Mouse (Mus musculus): ENCODE results near the gene Vrtn. TPM values are rescaled to one million over a fixed set of nuclear protein-coding genes. Genes with fewer than 3 reads are reported as not detected.

Vrtn gene
- polyA plus RNA-seq, 1 experiment from 2014 or later: not detected

DNA sequence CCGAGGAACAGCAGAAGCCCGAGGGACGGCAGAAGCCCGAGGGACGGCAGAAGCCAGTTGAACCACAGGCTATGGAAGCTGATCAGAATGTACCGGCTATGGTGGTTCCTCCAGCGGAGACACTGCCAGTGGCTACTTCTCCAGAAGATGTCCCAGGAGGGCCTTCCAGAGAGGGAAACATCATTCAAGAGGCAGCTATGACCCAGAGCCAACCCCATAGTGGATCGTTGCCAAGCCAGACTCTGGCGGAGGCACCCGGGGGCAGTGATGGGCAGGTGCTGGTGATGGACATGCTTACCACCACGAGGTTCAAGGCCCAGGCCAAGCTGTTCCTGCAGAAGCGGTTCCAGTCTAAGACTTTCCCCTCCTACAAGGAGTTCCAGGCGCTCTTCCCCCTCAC is 9.4 kb downstream of the Vrtn start:
- no peak for ATAC-seq (ENCODE audit: insufficient number of reproducible peaks, insufficient read depth, low FRiP score, low read depth)
- WGBS: 81% methylated on average over 13 of the region's 13 CpGs
- H3K9me3 ChIP-seq (ENCODE audit: control insufficient read depth, low read length): no peaks in the 10 kb centered on the region
- H3K27ac ChIP-seq (replicated peaks in 1 of 2; ENCODE audit: control insufficient read depth in 1 of 2, insufficient read depth in 1 of 2, low read depth in 2 of 2, low read length in 2 of 2): no peak overlapping the region
- H3K4me1 ChIP-seq (ENCODE audit: control insufficient read depth in 2 of 2, insufficient read depth in 2 of 2, low read length in 2 of 2): no peaks in the 10 kb centered on the region
- H3K9ac ChIP-seq (ENCODE audit: low read length): no peak overlapping the region
- H3K27me3 ChIP-seq (ENCODE audit: control insufficient read depth, insufficient read depth, low read length): peaks cover 6% of the 10 kb centered on the region; the same call in 1 of the 2 replicates
- H3K4me2 ChIP-seq (ENCODE audit: low read length): no peak overlapping the region
- H3K4me3 ChIP-seq (ENCODE audit: control insufficient read depth in 1 of 2, insufficient read depth in 1 of 2, low read depth in 1 of 2, low read length in 2 of 2): no peak overlapping the region
- H3K36me3 ChIP-seq (ENCODE audit: control insufficient read depth, insufficient read depth, low read length): no peaks in the 10 kb centered on the region

DNA sequence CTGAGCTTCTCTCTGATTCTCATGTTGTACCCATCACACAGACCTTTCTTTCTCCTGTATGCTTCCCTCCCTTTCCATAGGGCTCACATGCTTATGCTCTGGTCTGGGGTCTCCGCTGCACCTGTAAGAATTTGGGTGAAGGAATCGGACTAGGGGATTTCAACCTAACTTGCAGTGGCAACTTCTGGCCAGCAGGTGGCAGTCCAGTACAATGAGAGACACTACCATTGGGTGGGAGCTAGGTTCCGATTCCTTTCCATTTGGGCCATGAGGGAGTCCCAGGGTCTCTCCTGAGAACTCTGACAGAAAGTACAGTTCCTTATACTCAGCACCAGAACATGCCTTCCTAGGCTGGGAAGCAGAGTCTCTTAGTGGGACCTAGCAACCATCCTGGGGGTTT is 13.1 kb downstream of the Vrtn start:
- peaks cover 6% of the 10 kb centered on the region; the same call in 1 of the 2 replicates for H3K27me3 ChIP-seq (ENCODE audit: control insufficient read depth, insufficient read depth, low read length)
- H3K4me3 ChIP-seq (ENCODE audit: control insufficient read depth in 1 of 2, insufficient read depth in 1 of 2, low read depth in 1 of 2, low read length in 2 of 2): no peak overlapping the region
- no peaks in the 10 kb centered on the region for H3K36me3 ChIP-seq (ENCODE audit: control insufficient read depth, insufficient read depth, low read length)
- no peaks in the 10 kb centered on the region for H3K4me1 ChIP-seq (ENCODE audit: control insufficient read depth in 2 of 2, insufficient read depth in 2 of 2, low read length in 2 of 2)
- no peak overlapping the region for H3K27ac ChIP-seq (replicated peaks in 1 of 2; ENCODE audit: control insufficient read depth in 1 of 2, insufficient read depth in 1 of 2, low read depth in 2 of 2, low read length in 2 of 2)
- WGBS: 17% methylated on average over 3 of the region's 3 CpGs
- no peak overlapping the region for H3K4me2 ChIP-seq (ENCODE audit: low read length)
- no peaks in the 10 kb centered on the region for H3K9me3 ChIP-seq (ENCODE audit: control insufficient read depth, low read length)
- no peak overlapping the region for H3K9ac ChIP-seq (ENCODE audit: low read length)
- ATAC-seq (ENCODE audit: insufficient number of reproducible peaks, insufficient read depth, low FRiP score, low read depth): no peak

DNA sequence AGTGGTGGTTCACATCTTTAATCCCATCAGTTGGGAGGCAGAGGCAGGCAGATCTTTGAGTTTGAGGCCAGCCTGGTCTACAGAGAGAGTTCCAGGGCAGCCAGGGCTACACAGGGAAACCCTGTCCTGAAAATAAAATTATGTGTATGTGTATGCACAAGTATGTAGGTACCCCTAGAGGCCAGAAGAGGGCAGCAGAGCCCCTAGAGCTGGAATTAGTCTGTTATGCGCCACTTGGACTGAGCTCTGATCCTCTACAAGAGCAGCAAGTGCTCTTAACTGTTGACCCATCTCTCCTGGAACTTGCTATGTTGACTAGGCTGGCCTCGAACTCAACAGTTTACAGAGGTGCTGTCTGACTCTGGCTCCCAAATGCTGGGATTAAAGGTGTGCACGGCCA is 29.7 kb downstream of the Vrtn start:
- ATAC-seq (ENCODE audit: insufficient number of reproducible peaks, insufficient read depth, low FRiP score, low read depth): no peak
- WGBS: 88% methylated on average over 3 of the region's 3 CpGs

DNA sequence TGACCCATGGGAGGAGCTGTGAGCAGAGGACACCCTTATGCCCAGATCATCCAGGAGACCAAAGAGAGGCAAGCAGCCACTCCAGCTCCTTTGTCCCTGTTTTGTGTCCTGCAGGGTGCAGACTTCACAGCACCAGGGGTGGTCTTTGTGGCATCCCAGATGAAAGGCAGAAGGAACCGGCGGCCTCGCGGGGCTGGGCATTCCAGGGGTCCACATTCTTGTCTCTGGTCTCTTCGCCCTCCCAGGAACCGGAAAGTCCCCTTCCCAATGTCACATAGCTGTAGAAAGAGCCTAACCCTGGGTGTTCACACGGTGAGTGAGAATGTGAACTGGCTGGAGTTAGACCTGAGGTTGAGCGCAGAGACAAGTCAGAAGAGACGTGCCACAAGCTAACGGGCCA is 30.8 kb downstream of the Vrtn start:
- H3K4me3 ChIP-seq (ENCODE audit: control insufficient read depth in 1 of 2, insufficient read depth in 1 of 2, low read depth in 1 of 2, low read length in 2 of 2): no peak overlapping the region
- no peak overlapping the region for H3K9ac ChIP-seq (ENCODE audit: low read length)
- no peaks in the 10 kb centered on the region for H3K4me1 ChIP-seq (ENCODE audit: control insufficient read depth in 2 of 2, insufficient read depth in 2 of 2, low read length in 2 of 2)
- WGBS: 9% methylated on average over 10 of the region's 10 CpGs
- H3K27ac ChIP-seq (replicated peaks in 1 of 2; ENCODE audit: control insufficient read depth in 1 of 2, insufficient read depth in 1 of 2, low read depth in 2 of 2, low read length in 2 of 2): no peak overlapping the region
- H3K9me3 ChIP-seq (ENCODE audit: control insufficient read depth, low read length): peaks cover 4% of the 10 kb centered on the region; the same call in 1 of the 2 replicates
- H3K4me2 ChIP-seq (ENCODE audit: low read length): no peak overlapping the region
- H3K27me3 ChIP-seq (ENCODE audit: control insufficient read depth, insufficient read depth, low read length): peaks cover 5% of the 10 kb centered on the region; the same call in 1 of the 2 replicates
- no peak for ATAC-seq (ENCODE audit: insufficient number of reproducible peaks, insufficient read depth, low FRiP score, low read depth)
- H3K36me3 ChIP-seq (ENCODE audit: control insufficient read depth, insufficient read depth, low read length): no peaks in the 10 kb centered on the region

More for the DNA sequence above, 29.7 kb downstream of the Vrtn start:
- Histone ChIP-seq H3K36me3 (ENCODE audit: control insufficient read depth, insufficient read depth, low read length) (no peaks in the 10 kb centered on the region), H3K27me3 (ENCODE audit: control insufficient read depth, insufficient read depth, low read length) (peaks cover 5% of the 10 kb centered on the region; the same call in 1 of the 2 replicates), H3K4me2 (ENCODE audit: low read length) (no peak overlapping the region), H3K9ac (ENCODE audit: low read length) (no peak overlapping the region), H3K27ac (replicated peaks in 1 of 2; ENCODE audit: control insufficient read depth in 1 of 2, insufficient read depth in 1 of 2, low read depth in 2 of 2, low read length in 2 of 2) (no peak overlapping the region), H3K4me3 (ENCODE audit: control insufficient read depth in 1 of 2, insufficient read depth in 1 of 2, low read depth in 1 of 2, low read length in 2 of 2) (no peak overlapping the region), H3K4me1 (ENCODE audit: control insufficient read depth in 2 of 2, insufficient read depth in 2 of 2, low read length in 2 of 2) (no peaks in the 10 kb centered on the region), H3K9me3 (ENCODE audit: control insufficient read depth, low read length) (peaks cover 4% of the 10 kb centered on the region; the same call in 1 of the 2 replicates)

DNA sequence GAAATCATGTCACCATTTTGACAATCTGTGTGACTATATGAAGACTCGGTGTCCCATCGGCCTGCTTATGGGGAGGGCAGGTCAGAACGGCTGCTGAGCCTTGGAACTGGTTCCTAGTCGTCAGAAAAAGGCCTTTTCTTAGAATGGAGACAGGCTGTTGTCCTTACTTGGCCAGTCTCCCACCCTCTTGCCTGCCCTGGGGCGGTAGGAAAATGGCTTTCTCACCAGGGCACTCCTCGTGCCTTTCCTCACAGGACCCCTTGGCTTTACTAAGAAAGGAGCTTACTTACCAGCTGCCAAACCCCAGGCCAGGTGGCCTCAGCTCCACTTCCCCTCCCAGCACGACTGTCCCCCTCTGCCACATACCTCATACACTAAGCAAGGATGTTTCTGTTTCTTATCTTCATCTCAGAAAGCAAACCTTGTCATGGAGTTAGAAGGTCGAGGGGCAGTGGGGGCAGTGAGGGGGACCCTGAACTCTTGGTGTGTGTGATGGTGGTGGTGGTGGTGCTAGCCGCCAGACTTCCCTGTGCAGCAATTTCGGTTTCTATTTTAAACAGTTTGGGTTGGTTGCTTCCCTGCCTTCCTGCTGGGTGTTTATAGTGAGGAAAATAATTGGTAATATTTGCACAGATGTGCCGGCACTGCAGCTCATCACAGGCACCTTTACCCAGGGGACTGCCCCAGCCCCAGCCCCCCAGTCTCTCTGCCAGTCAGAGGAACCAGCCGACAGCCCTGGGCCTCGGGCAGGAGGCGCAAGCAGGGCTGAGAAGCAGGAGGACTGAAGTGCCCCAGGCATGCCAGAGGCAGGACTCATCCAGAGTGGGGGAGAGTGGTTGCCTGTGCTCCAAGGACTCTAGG is 34.1 kb downstream of the Vrtn start:
- Histone ChIP-seq H3K9ac (ENCODE audit: low read length) (no peak overlapping the region), H3K4me2 (ENCODE audit: low read length) (0 out of 2 replicates have a peak overlapping the region, but pooled peaks have one; percentile 6), H3K4me1 (ENCODE audit: control insufficient read depth in 2 of 2, insufficient read depth in 2 of 2, low read length in 2 of 2) (no peaks in the 10 kb centered on the region), H3K4me3 (ENCODE audit: control insufficient read depth in 1 of 2, insufficient read depth in 1 of 2, low read depth in 1 of 2, low read length in 2 of 2) (no peak overlapping the region), H3K9me3 (ENCODE audit: control insufficient read depth, low read length) (peaks cover 4% of the 10 kb centered on the region; the same call in 1 of the 2 replicates), H3K36me3 (ENCODE audit: control insufficient read depth, insufficient read depth, low read length) (no peaks in the 10 kb centered on the region), H3K27ac (replicated peaks in 1 of 2; ENCODE audit: control insufficient read depth in 1 of 2, insufficient read depth in 1 of 2, low read depth in 2 of 2, low read length in 2 of 2) (no peak overlapping the region), H3K27me3 (ENCODE audit: control insufficient read depth, insufficient read depth, low read length) (peaks cover 5% of the 10 kb centered on the region; the same call in 1 of the 2 replicates)
- WGBS: 43% methylated on average over 14 of the region's 14 CpGs
- ATAC-seq (ENCODE audit: insufficient number of reproducible peaks, insufficient read depth, low FRiP score, low read depth): no peak

DNA sequence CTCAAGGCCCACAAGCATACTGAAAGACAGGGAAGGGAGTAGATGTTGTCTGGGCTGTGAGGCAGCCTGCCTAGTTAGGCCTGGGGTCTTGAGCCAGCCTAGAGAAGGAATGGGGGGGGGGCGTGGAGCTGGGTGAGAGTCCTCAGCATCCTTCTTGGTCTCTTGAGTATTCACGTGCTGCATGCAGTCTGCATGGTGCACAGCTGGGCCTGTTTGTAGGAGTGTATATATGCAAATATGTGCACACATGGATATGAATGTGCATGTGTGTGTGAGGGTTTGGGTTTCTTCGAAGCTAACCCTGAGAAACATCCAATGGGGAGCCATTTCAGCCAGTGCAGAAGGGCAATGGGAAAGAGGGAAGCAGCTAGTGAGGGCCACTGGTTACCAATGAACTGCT is 35.2 kb downstream of the Vrtn start:
- no peaks in the 10 kb centered on the region for H3K36me3 ChIP-seq (ENCODE audit: control insufficient read depth, insufficient read depth, low read length)
- 74% methylated on average over 3 of the region's 3 CpGs for WGBS
- no peak overlapping the region for H3K27ac ChIP-seq (replicated peaks in 1 of 2; ENCODE audit: control insufficient read depth in 1 of 2, insufficient read depth in 1 of 2, low read depth in 2 of 2, low read length in 2 of 2)
- H3K4me2 ChIP-seq (ENCODE audit: low read length): no peak overlapping the region
- no peak overlapping the region for H3K9ac ChIP-seq (ENCODE audit: low read length)
- no peaks in the 10 kb centered on the region for H3K4me1 ChIP-seq (ENCODE audit: control insufficient read depth in 2 of 2, insufficient read depth in 2 of 2, low read length in 2 of 2)
- H3K27me3 ChIP-seq (ENCODE audit: control insufficient read depth, insufficient read depth, low read length): peaks cover 5% of the 10 kb centered on the region; the same call in 1 of the 2 replicates
- H3K4me3 ChIP-seq (ENCODE audit: control insufficient read depth in 1 of 2, insufficient read depth in 1 of 2, low read depth in 1 of 2, low read length in 2 of 2): no peak overlapping the region
- ATAC-seq (ENCODE audit: insufficient number of reproducible peaks, insufficient read depth, low FRiP score, low read depth): no peak
- H3K9me3 ChIP-seq (ENCODE audit: control insufficient read depth, low read length): no peaks in the 10 kb centered on the region

DNA sequence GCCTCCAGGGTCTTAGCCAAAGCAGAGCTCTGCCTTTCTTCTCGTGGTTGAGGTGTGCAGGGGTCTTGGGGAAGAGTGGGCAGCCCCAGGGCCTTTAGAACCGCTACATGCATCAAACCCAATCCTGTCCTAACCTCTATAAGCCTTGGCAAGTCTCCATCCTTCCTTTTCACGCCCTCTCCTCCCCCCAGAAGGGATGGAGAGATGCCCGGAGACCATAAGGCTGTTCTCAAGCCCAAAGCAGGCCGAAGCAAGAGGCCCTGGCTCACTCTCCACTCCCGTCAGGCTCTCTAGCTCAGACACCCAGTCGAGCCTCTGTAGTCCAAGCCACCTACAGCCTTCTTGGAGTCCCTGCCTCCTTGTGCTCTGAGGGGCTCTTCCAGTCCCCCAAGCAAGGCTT is 43.8 kb downstream of the Vrtn start:
- Histone ChIP-seq H3K27ac (replicated peaks in 1 of 2; ENCODE audit: control insufficient read depth in 1 of 2, insufficient read depth in 1 of 2, low read depth in 2 of 2, low read length in 2 of 2) (no peak overlapping the region), H3K27me3 (ENCODE audit: control insufficient read depth, insufficient read depth, low read length) (no peaks in the 10 kb centered on the region), H3K4me1 (ENCODE audit: control insufficient read depth in 2 of 2, insufficient read depth in 2 of 2, low read length in 2 of 2) (no peaks in the 10 kb centered on the region), H3K36me3 (ENCODE audit: control insufficient read depth, insufficient read depth, low read length) (no peaks in the 10 kb centered on the region), H3K9me3 (ENCODE audit: control insufficient read depth, low read length) (no peaks in the 10 kb centered on the region), H3K4me3 (ENCODE audit: control insufficient read depth in 1 of 2, insufficient read depth in 1 of 2, low read depth in 1 of 2, low read length in 2 of 2) (no peak overlapping the region), H3K4me2 (ENCODE audit: low read length) (no peak overlapping the region), H3K9ac (ENCODE audit: low read length) (no peak overlapping the region)
- WGBS: 64% methylated on average over 7 of the region's 7 CpGs
- ATAC-seq (ENCODE audit: insufficient number of reproducible peaks, insufficient read depth, low FRiP score, low read depth): no peak
